Mouse (Mus musculus) erythroblast, adult 5-6 weeks (primary cell): Measurements from ENCODE around the gene Plpp3. TPM values are rescaled to one million over a fixed set of nuclear protein-coding genes. Genes with fewer than 3 reads are reported as not detected.

Experiments used
- ATAC-seq: replicated peaks from 2 replicates; pipeline ENCODE4 v1.8.0; 2016; ENCODE audit warnings: moderate number of reproducible peaks, mild to moderate bottlenecking, moderate TSS enrichment, inconsistent platforms; ENCODE audit not compliant: poor library complexity, low FRiP score, severe bottlenecking
- total RNA-seq, 2 experiments: library from RNA; stranded (forward) in 1 of 2; stranded (reverse) in 1 of 2; fragments of 150-400 nt in 1 of 2; fragments of 200-764, 138-1000 nt in 1 of 2; gene quantifications; 2 replicates each; pipeline versions ENCODE4 v1.2.3 to v1.2.4; 2015 to 2017; ENCODE audit warnings: low replicate concordance in 2 of 2

The Plpp3 gene
- 0.58 TPM in 1 of 2 replicates, not detected in the other for total RNA-seq (2015; ENCODE audit: low replicate concordance)
- total RNA-seq (2017; ENCODE audit: low replicate concordance) = 0.09 TPM in 1 of 2 replicates, not detected in the other

GRCm38 (mm10) chr4:105157276-105158168 is at the start of gene Plpp3:
Plpp3 (plus strand) TSS chr4:105157347.
- ATAC-seq = no peak

- no peak for ATAC-seq
These were observed 49.1 kb upstream of the Plpp3 start for GRCm38 (mm10) chr4:105107943-105108640.

GRCm38 (mm10) chr4:105108641-105109198 is 48.4 kb upstream of the Plpp3 start:
- ATAC-seq = no peak

GRCm38 (mm10) chr4:105109199-105109989 is 47.8 kb upstream of the Plpp3 start, which contains the start of gene Prkaa2:
Prkaa2 (minus strand) TSS chr4:105109890.
- no peak for ATAC-seq

GRCm38 (mm10) chr4:105109990-105110683 is 47.0 kb upstream of the Plpp3 start:
- ATAC-seq = no peak

- no peak for ATAC-seq
These were observed 46.5 kb upstream of the Plpp3 start for GRCm38 (mm10) chr4:105110684-105111035.

- ATAC-seq = no peak
These were observed 45.4 kb upstream of the Plpp3 start for GRCm38 (mm10) chr4:105111770-105112169.

- no peak for ATAC-seq
These were observed 44.1 kb upstream of the Plpp3 start for GRCm38 (mm10) chr4:105113042-105113441.

GRCm38 (mm10) chr4:105113468-105113867 is 43.7 kb upstream of the Plpp3 start:
- ATAC-seq = no peak

- ATAC-seq = no peak
These were observed 36.1 kb upstream of the Plpp3 start for GRCm38 (mm10) chr4:105121081-105121480.

- ATAC-seq = no peak
These were observed 34.7 kb upstream of the Plpp3 start for GRCm38 (mm10) chr4:105122429-105122828.

- ATAC-seq = no peak
These were observed 27.9 kb upstream of the Plpp3 start for GRCm38 (mm10) chr4:105129212-105129611.

GRCm38 (mm10) chr4:105131756-105132314 is 25.3 kb upstream of the Plpp3 start:
- ATAC-seq = no peak

- ATAC-seq = no peak
These were observed 23.6 kb upstream of the Plpp3 start for GRCm38 (mm10) chr4:105133350-105134050.

GRCm38 (mm10) chr4:105149492-105149891 is 7.7 kb upstream of the Plpp3 start:
- no peak for ATAC-seq

- ATAC-seq = no peak
These were observed 5.0 kb upstream of the Plpp3 start for GRCm38 (mm10) chr4:105151911-105152690.

- ATAC-seq = no peak
These were observed 3.9 kb upstream of the Plpp3 start for GRCm38 (mm10) chr4:105153227-105153626.
